Mouse (Mus musculus) heart, postnatal 0 days (tissue): ENCODE data around the gene Sec16b.

Experiments
- CTCF ChIP-seq: IDR thresholded peaks from 2 replicates; pipeline ENCODE4 v1.5.1; 2016; ENCODE audit warnings: antibody characterized with exemption, control low read depth, low read depth
- EP300 ChIP-seq: IDR thresholded peaks from 2 replicates; pipeline ENCODE4 v1.6.1; 2016; ENCODE audit warnings: antibody characterized with exemption, low read depth

DNA sequence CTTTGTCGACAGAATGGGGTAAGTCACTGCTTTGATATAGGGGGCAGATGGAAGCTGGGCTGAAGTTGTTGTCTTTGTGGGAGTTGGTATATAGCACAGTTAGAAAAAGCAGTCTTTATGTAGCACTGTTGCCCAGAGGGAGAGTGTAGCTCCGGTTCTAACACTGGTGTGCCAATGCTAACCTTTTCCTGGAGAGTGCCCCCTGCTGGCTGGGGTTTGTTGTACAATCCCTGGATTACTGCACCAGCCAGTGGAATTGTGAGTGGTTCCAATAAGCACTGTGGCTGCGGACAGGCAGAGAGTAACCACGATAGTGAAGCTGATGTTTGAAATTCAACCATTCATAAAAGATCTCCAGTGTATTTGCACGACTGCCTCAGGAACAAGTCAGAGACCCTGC is 31.1 kb downstream of the Sec16b start:
- TF ChIP-seq CTCF, result no peak
- TF ChIP-seq EP300, result no peak
